Mouse (Mus musculus) heart, adult 2 months (tissue): ENCODE measurements around the gene Psmb10. TPM values are rescaled to one million over a fixed set of nuclear protein-coding genes. Genes with fewer than 3 reads are reported as not detected.
A peak's percentile ranks its signal among the peaks of the same experiment; 100 is the strongest.

Experiments
- DNase-seq, 2 experiments: peaks; one replicate each; pipeline ENCODE4 v3.0.0; 2021
- H3K27ac ChIP-seq: fragments of 200-600 bp; 2 replicates; pipeline ENCODE4 v1.8.1; 2022
- H3K27me3 ChIP-seq: fragments of 200-500 bp; 2 replicates; pipeline ENCODE4 v1.6.1; 2012; ENCODE audit warnings: mild to moderate bottlenecking, low read length, inconsistent platforms, mixed read lengths; ENCODE audit not compliant: control insufficient read depth, insufficient read depth
- H3K36me3 ChIP-seq: fragments of 200-500 bp; 2 replicates; pipeline ENCODE4 v1.6.1; 2012; ENCODE audit warnings: low read length, inconsistent platforms; ENCODE audit not compliant: control insufficient read depth, insufficient read depth
- H3K4me1 ChIP-seq: fragments of 200-500 bp; 2 replicates; pipeline ENCODE4 v1.6.1; 2011; ENCODE audit warnings: low read length; ENCODE audit not compliant: control insufficient read depth, insufficient read depth
- H3K4me3 ChIP-seq: fragments of 200-600 bp; 2 replicates; pipeline ENCODE4 v1.8.1; 2022
- H3K79me2 ChIP-seq: fragments of 200-500 bp; replicated peaks from 2 replicates; pipeline ENCODE4 v1.6.1; 2012; ENCODE audit warnings: mild to moderate bottlenecking, inconsistent platforms, low read length, moderate library complexity, mixed read lengths; ENCODE audit not compliant: control insufficient read depth, insufficient read depth
- H3K9ac ChIP-seq: fragments of 200-500 bp; 2 replicates; pipeline ENCODE4 v1.6.1; 2012; ENCODE audit warnings: low read depth, mild to moderate bottlenecking, control low read depth, inconsistent platforms, low read length, mixed read lengths
- CTCF ChIP-seq: fragments of 200-600 bp; IDR thresholded peaks from 2 replicates; pipeline ENCODE4 v1.8.1; 2022; ENCODE audit warnings: antibody characterized with exemption, mild to moderate bottlenecking, moderate library complexity
- EP300 ChIP-seq: fragments of 200-500 bp; IDR thresholded peaks from 2 replicates; pipeline ENCODE4 v1.6.1; 2011; ENCODE audit warnings: low read depth, low read length, control low read depth; ENCODE audit not compliant: insufficient read depth
- POLR2A ChIP-seq: fragments of 200-500 bp; IDR thresholded peaks from 2 replicates; pipeline ENCODE4 v1.6.1; 2011; ENCODE audit warnings: mild to moderate bottlenecking, low read depth, low read length, control low read depth; ENCODE audit not compliant: insufficient read depth
- WGBS: fragments of 180-500 bp; shearing (Covaris S2); methylation state at CpG from one replicate; pipeline ENCODE4 v1.1.7; 2018; 5-methylcytosine and 5-hydroxymethylcytosine counted together
- intact Hi-C: fragments of 180-260 bp; cut with DNase I; formaldehyde crosslinking; loops from one replicate; pipeline ENCODE4 v1.15.1; 2025
- polyA plus RNA-seq: library from polyadenylated mRNA; depleted of rRNA; stranded (reverse); fragments of >200 nt; gene quantifications from 2 replicates; pipeline ENCODE4 v1.2.3, GENCODE M21; 2012
- total RNA-seq, 2 experiments: library from RNA; stranded (reverse); gene quantifications; 2 replicates each; pipeline ENCODE4 v1.2.3; 2021

Psmb10 gene
- total and polyA plus RNA-seq, 3 experiments, result 58.1 to 96.5 (median 68.1) TPM

GRCm38 (mm10) chr8:105969367-105969766 is 31.1 kb upstream of the Psmb10 start:
- Histone ChIP-seq H3K79me2 (peaks cover 1% of the 10 kb centered on the region; the same call in 1 of the 2 replicates), H3K4me1 (peaks cover 10% of the 10 kb centered on the region), H3K27me3 (no peaks in the 10 kb centered on the region), H3K36me3 (no peaks in the 10 kb centered on the region), H3K4me3 (no peak overlapping the region), H3K9ac (no peak overlapping the region), H3K27ac (no peak overlapping the region)
- TF ChIP-seq CTCF (no peak), EP300 (no peak), POLR2A (no peak)
- DNase-seq, result no peak
- 69% methylated on average over 1 of the region's 1 CpGs for WGBS
- intact Hi-C loops, result no loop called here

- Histone ChIP-seq H3K4me3 (peak overlapping the region; percentile 95), H3K36me3 (no peaks in the 10 kb centered on the region), H3K27me3 (no peaks in the 10 kb centered on the region), H3K79me2 (peaks cover 1% of the 10 kb centered on the region; the same call in 1 of the 2 replicates), H3K4me1 (peaks cover 15% of the 10 kb centered on the region), H3K9ac (no peak overlapping the region), H3K27ac (peak overlapping the region; percentile 95)
- intact Hi-C loops, result no loop called here
- TF ChIP-seq CTCF (no peak), POLR2A (no peak), EP300 (no peak)
- peak in 1 of 2 experiments; percentile 52 for DNase-seq
- WGBS, result 13% methylated on average over 19 of the region's 19 CpGs
Observed at GRCm38 (mm10) chr8:105966692-105967311, 28.6 kb upstream of the Psmb10 start.

- 1% methylated on average over 40 of the region's 47 CpGs for WGBS
- peak; percentile 91 to 92 for DNase-seq
- Histone ChIP-seq H3K27ac (peak within 1 kb of the TSS; percentile 95), H3K27me3 (no peaks in the 10 kb centered on the region), H3K4me3 (peak within 1 kb of the TSS; percentile 95), H3K36me3 (no peaks in the 10 kb centered on the region), H3K4me1 (peaks cover 15% of the 10 kb centered on the region), H3K79me2 (peaks cover 1% of the 10 kb centered on the region; the same call in 1 of the 2 replicates), H3K9ac (peak within 1 kb of the TSS; percentile 99)
- TF ChIP-seq POLR2A, result peak; percentile 79
- TF ChIP-seq CTCF, result no peak
- 0 out of 2 replicates have a peak, but pooled peaks have one; percentile 25 for TF ChIP-seq EP300
- intact Hi-C loops, result loop anchor here (2.0 kb wide), 1 partner anchor 27 kb away; the partner anchor contains the start of gene Psmb10
Observed at GRCm38 (mm10) chr8:105965905-105966341, 27.7 kb upstream of the Psmb10 start, which contains the start of gene Slc12a4. Gene Slc12a4, minus strand, starts transcription at chr8:105966097.

DNA sequence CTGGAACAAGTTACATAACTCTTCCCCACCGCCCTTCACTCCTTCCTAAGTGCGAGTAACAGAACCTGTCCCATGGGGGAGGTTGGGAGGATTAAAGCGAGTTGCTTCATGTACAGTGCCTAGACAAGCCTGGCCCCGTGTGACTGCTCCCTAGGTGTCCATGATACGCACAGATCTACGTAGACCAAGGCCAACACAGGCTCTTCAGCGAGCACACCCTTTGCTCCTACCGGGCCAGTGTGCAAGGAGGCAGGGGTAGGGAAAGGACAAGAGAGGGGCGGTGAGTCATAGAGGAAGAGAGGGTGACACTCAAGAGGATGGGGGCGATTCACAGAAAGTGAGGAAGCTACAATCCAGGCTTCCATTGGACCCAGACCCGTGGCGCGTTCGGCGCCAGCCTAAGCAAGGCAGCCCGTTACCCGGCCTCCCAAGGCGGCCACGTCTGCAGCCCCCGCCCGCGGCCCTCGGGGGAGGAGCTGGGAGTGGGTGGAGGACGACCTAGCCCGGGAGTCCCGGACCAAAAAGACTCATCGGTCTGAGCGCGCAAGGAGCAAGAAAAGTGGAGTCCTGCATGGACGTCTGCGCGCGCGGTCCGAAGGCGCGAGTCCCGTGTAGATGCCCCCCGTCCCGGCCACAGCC is 27.1 kb upstream of the Psmb10 start:
- H3K9ac ChIP-seq, result peak overlapping the region; percentile 99
- H3K4me3 ChIP-seq, result peak overlapping the region; percentile 95
- no peaks in the 10 kb centered on the region for H3K36me3 ChIP-seq
- H3K27ac ChIP-seq, result peak overlapping the region; percentile 95
- intact Hi-C loops, result loop anchor here (2.0 kb wide), 1 partner anchor 27 kb away; the partner anchor contains the start of gene Psmb10
- no peak for DNase-seq
- WGBS, result under 1% methylated on average over 40 of the region's 40 CpGs
- H3K79me2 ChIP-seq, result peaks cover 1% of the 10 kb centered on the region; the same call in 1 of the 2 replicates
- H3K4me1 ChIP-seq, result peaks cover 16% of the 10 kb centered on the region
- TF ChIP-seq POLR2A (no peak; the same call in 1 of the 2 replicates), CTCF (no peak), EP300 (no peak; the same call in 1 of the 2 replicates)
- H3K27me3 ChIP-seq, result no peaks in the 10 kb centered on the region

DNA sequence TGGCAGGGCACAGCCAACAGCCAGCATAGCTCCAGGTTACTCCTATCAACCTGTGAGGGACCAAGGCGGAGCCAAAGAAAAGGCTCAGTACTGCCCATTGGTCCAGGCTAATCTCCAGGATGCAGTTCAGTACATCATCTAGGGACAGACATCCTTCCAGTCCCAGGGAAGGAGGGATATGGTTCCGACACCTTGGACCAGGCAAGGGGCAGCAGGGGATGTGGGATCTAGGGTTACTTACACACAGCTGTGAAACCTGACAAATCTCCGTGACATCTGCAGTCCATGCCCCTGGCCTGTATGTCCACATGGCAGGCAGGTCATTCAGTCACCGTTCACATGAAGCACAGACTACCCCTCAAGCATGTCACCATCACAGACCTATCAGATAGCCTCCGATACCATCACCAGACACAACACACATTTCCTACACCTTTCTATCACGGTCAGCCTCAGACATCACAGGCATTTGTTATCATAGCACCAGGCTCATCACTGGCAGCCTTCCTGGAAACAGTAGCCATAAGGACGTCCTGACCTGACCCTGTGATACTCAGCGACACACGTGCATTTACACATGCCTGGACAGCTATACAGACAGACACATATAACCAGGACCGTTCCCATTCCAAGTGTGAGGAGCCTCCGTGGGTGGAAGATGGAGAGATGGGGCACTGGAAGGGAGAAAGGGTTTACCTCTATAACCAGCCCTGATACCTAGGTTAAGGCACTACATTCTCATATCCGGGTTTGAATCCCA is 26.4 kb upstream of the Psmb10 start:
- Histone ChIP-seq H3K27me3 (no peaks in the 10 kb centered on the region), H3K36me3 (no peaks in the 10 kb centered on the region), H3K27ac (peak overlapping the region; percentile 95), H3K9ac (peak overlapping the region; percentile 99), H3K4me3 (peak overlapping the region; percentile 95), H3K79me2 (peaks cover 1% of the 10 kb centered on the region; the same call in 1 of the 2 replicates), H3K4me1 (peaks cover 19% of the 10 kb centered on the region)
- TF ChIP-seq POLR2A, result no peak
- no peak for TF ChIP-seq CTCF
- no peak for TF ChIP-seq EP300
- WGBS, result 31% methylated on average over 12 of the region's 12 CpGs
- DNase-seq, result no peak
- intact Hi-C loops, result loop anchor here (2.0 kb wide), 1 partner anchor 26 kb away; the partner anchor contains the start of gene Psmb10
